Mouse (Mus musculus): Measurements from ENCODE around the gene Rrp36. TPM values are rescaled to one million over a fixed set of nuclear protein-coding genes. Genes with fewer than 3 reads are reported as not detected.
A peak's percentile ranks its signal among the peaks of the same experiment; 100 is the strongest.

The Rrp36 gene
- polyA plus RNA-seq, 1 experiment from 2014 or later: 50.8 TPM

DNA sequence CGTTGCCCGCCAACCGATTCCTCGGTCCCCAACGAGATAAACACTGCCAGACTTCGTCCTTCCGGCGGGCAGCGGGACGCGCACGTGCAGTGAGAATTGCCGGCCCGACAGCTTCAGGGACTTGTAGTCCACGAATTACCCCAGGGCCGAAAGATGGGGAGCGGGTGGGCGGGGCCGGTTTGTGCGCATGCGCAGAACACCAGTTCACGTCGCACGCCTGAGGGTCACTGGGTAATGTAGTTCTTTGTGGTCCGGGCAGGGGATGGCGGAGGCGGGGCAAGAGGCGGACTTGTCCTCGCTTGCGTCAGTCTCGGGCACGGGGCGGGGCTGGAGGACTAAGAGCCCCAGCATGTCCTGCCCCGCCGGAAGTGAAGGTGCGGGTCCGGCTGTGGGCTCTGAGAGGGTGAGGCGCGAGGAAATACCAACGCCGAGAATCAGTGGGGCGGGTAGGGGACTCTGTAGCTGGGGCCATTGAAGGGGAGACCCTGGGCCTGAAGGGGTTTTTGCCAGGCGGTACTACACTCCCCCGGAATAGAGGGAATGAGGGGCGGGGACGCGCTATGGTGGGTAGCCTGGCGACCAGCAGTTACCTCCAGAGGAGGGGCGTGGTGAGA, 6.7 kb upstream of the Rrp36 start, which contains the start of gene Klhdc3:
Gene Klhdc3 (minus strand): TSS at position 155 of the 614 bp plus-strand sequence.
- Histone ChIP-seq H3K36me3 (replicated peaks) (peaks cover 44% of the 10 kb centered on the region), H3K27me3 (replicated peaks) (no peaks in the 10 kb centered on the region), H3K9ac (peak within 1 kb of the TSS; percentile 71), H3K9me3 (no peaks in the 10 kb centered on the region), H3K4me3 (peak within 1 kb of the TSS; percentile 86), H3K27ac (peak within 1 kb of the TSS; percentile 90), H3K4me2 (peak within 1 kb of the TSS; percentile 81), H3K4me1 (peaks cover 29% of the 10 kb centered on the region)
- ATAC-seq (replicated peaks): peak; percentile 97
- under 1% methylated on average over 48 of the region's 49 CpGs for WGBS

DNA sequence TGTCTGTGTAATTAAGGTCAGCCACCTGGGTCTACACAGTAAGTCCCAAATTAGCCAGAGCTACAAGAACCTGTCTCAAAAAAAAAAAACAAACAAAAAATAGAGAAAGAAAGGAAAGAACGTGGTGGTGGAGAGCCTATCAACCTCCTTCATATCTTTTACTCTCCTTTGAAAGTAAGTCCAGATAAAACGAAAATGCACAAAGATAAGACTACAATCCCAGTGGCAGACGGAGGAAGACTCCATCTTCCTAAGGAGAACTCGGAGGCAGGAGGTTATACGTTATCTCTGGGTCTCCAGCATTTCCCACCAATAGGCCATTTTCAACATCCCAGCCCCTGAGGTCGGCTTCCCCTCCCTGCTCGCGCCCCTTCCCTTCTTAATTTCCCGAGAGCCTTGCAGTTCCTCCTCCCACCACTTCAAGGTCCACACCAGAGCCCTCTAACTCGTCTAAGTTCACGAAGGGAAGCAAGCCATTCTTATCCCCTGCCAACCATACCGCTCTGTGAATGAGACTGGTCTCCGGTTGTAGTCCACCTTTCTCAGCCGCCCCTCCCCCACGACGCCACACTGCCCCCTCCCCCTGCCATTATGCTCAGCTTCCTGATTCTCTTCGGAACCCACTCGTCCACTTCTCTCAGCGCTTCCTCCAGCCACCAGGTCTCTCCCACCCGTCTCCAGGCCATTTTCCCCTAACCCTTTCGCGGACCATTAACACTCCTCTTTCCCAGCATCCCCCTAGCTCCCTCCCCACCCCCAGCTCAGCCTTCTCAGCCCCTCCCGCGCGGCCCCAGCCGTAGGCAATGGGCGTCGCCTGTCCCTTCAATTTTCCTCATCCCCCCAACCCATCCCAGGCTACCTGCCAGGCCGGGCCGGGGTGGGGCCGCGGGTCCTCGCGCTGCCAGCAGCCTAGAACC, 5.9 kb upstream of the Rrp36 start:
- Histone ChIP-seq H3K9ac (peak overlapping the region; percentile 71), H3K4me2 (peak overlapping the region; percentile 81), H3K27ac (peak overlapping the region; percentile 90), H3K9me3 (no peaks in the 10 kb centered on the region), H3K27me3 (replicated peaks) (no peaks in the 10 kb centered on the region), H3K4me1 (peaks cover 29% of the 10 kb centered on the region), H3K4me3 (peak overlapping the region; percentile 86), H3K36me3 (replicated peaks) (peaks cover 41% of the 10 kb centered on the region)
- under 1% methylated on average over 34 of the region's 34 CpGs for WGBS
- ATAC-seq (replicated peaks): peak; percentile 25

DNA sequence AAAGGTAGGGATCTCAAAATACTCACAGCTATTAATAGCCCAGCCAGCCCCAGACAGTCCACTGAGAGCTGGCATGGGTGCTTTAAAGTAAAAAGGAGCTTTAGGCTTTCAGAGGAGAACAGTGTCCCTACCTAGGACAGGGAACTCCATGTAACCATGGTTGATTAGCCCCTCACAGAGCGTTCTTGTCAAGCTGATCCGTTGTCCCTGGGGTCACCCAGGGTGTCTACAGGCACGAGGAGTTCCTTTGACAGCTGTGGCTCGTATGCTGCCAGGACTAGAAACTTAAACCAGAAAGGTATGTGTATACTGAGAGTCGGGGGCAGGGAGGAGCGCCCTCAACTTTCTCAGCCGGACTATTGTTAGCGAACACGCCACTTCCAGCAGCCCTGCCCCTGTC, 4.8 kb upstream of the Rrp36 start:
- Histone ChIP-seq H3K4me1 (peaks cover 36% of the 10 kb centered on the region), H3K4me2 (peak overlapping the region; percentile 81), H3K4me3 (no peak overlapping the region), H3K27ac (no peak overlapping the region), H3K27me3 (replicated peaks) (no peaks in the 10 kb centered on the region), H3K36me3 (replicated peaks) (peaks cover 30% of the 10 kb centered on the region), H3K9ac (peak overlapping the region; percentile 71; the same call in 1 of the 2 replicates), H3K9me3 (no peaks in the 10 kb centered on the region)
- WGBS: 73% methylated on average over 9 of the region's 9 CpGs
- no peak for ATAC-seq (replicated peaks)

DNA sequence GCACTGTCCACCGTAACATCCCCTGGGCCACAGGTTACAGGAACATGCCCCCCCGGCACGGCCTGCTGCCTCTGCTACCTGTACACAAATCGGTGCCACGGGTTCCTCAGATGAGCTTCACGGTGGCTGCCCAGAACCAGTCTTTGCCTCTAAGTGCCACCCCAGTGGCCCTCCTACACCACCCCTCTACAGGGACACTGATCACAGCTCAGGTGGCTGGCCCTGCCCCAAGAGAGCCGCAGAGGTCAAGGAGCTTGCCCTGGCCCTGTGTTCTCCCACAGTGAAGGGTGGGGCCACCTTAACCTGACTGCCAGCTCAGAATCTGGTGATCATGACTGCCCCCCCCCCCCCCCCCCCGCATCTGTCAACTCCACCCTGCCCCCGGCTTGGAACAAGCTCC, 4.3 kb upstream of the Rrp36 start, which contains the start of gene Mea1:
Gene Mea1 (plus strand): TSS at position 378 of the 400 bp plus-strand sequence.
- H3K9ac ChIP-seq: peak within 1 kb of the TSS; percentile 71
- peak within 1 kb of the TSS; percentile 81 for H3K4me2 ChIP-seq
- H3K4me3 ChIP-seq: peak within 1 kb of the TSS; percentile 86
- ATAC-seq (replicated peaks): no peak
- peaks cover 25% of the 10 kb centered on the region for H3K36me3 ChIP-seq (replicated peaks)
- H3K27me3 ChIP-seq (replicated peaks): no peaks in the 10 kb centered on the region
- 88% methylated on average over 8 of the region's 9 CpGs for WGBS
- peaks cover 40% of the 10 kb centered on the region for H3K4me1 ChIP-seq
- 0 out of 2 replicates have a peak within 1 kb of the TSS, but pooled peaks have one; percentile 90 for H3K27ac ChIP-seq
- no peaks in the 10 kb centered on the region for H3K9me3 ChIP-seq

DNA sequence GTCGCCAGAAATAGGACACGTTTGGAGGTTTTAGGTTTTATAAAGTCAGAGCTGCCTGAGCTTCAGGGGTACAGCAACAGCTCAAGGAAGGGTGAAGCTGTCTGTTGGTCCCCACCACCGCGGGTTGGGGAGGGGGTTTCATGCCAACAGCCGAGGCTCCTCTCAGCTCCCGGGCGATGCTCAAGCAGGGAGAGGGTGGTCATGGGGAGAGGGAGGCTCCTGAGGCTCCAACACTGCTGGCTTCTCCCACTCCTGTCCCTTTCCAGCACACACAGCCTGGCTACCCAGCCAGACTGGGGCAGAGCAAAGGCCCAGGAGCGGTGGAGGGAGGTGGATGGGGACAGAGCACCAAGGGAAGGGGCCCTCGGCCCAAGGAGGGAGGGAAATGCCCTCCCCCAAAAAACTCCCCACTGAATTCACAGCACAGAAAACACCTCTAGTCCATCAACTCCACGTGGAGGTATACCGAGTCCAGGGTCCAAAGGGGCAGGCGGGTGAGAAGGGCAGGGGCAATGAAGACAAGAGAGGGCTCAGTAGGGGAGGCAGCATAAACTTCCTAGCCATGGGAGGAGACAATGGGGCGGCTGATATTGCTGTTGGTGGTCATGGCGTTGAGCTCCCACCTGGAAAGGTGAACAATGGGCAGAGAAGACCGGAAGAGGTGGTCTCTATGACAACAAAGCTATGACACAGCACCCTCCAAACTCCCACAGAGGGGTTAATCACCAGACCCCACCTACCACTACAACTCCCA, 555 bp upstream of the Rrp36 start:
- Histone ChIP-seq H3K4me3 (peak overlapping the region; percentile 71), H3K4me1 (peaks cover 32% of the 10 kb centered on the region), H3K9ac (peak overlapping the region; percentile 5), H3K27me3 (replicated peaks) (no peaks in the 10 kb centered on the region), H3K27ac (peak overlapping the region; percentile 65), H3K9me3 (no peaks in the 10 kb centered on the region), H3K4me2 (peak overlapping the region; percentile 78), H3K36me3 (replicated peaks) (peaks cover 27% of the 10 kb centered on the region)
- peak; percentile 48 for ATAC-seq (replicated peaks)
- WGBS: 18% methylated on average over 15 of the region's 15 CpGs

DNA sequence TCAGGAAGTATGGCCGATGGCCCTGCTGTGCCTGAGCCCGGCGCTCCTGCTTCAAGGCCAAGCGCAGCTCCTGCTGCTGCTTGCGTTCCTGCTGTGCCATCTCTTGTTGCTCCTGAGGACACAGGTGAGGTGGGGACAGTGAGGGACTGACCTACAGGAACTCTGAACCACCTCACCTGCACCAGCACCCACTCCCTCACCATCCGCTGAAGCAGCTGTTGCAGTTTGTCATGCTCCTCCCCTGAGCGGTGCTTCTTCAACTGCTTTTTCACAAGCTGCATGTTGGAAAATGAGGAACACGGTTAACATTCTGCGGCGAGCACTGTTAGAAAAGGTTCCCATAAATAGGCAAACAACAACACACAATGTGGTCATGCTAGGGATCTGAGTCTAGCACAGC, 4.2 kb downstream of the Rrp36 start:
- H3K9ac ChIP-seq: no peak overlapping the region
- no peak overlapping the region for H3K4me3 ChIP-seq
- no peak overlapping the region for H3K4me2 ChIP-seq
- H3K27ac ChIP-seq: no peak overlapping the region
- WGBS: 97% methylated on average over 10 of the region's 10 CpGs
- no peaks in the 10 kb centered on the region for H3K27me3 ChIP-seq (replicated peaks)
- no peak for ATAC-seq (replicated peaks)
- H3K9me3 ChIP-seq: no peaks in the 10 kb centered on the region
- peaks cover 29% of the 10 kb centered on the region for H3K36me3 ChIP-seq (replicated peaks)
- H3K4me1 ChIP-seq: peaks cover 16% of the 10 kb centered on the region

DNA sequence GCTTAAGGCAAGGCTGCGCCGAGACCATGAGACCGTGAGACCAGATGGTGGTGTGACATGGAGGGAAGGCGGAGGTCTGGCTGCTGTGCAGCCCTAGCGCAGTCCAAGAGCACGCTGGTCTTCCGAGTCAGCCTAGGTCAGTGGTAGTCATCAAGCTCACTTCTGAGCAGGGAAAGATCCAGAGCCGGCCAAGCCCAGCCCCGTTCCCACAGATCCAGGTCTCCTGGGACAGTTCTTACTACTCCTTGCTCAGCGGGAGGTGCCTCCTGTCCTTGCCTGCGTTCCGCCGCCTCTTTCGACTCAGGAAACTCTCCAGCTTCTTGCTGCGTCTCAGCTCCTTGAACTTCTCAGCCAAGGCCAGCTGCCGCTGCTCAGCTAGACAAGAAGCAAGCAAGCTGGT, 6.4 kb downstream of the Rrp36 start:
- Histone ChIP-seq H3K4me2 (no peak overlapping the region), H3K9ac (no peak overlapping the region), H3K27me3 (replicated peaks) (no peaks in the 10 kb centered on the region), H3K9me3 (no peaks in the 10 kb centered on the region), H3K27ac (no peak overlapping the region), H3K4me3 (no peak overlapping the region), H3K36me3 (replicated peaks) (peaks cover 48% of the 10 kb centered on the region), H3K4me1 (no peaks in the 10 kb centered on the region)
- no peak for ATAC-seq (replicated peaks)
- 94% methylated on average over 16 of the region's 16 CpGs for WGBS

DNA sequence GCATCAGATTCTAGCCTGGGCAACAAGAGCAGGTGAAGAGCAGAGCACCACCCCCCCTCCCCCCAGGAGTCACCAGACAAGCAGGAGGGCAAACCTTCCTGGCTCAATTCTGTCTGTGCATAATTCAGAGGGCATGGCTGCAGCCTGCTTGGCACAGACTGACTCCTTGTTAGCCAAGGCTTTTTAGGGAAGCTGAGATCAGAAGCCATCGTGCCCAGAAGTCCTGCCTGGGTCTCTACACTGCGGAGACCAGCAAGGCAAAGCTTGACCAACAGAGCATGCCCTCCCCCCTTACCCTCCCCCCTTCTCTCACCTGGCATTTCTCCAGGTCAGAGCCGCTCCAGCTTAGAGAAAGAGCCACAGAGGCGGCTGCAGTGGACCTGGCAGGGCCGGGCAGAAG, 11.4 kb downstream of the Rrp36 start:
- no peak for ATAC-seq (replicated peaks)
- peaks cover 71% of the 10 kb centered on the region for H3K36me3 ChIP-seq (replicated peaks)
- H3K4me3 ChIP-seq: no peak overlapping the region

DNA sequence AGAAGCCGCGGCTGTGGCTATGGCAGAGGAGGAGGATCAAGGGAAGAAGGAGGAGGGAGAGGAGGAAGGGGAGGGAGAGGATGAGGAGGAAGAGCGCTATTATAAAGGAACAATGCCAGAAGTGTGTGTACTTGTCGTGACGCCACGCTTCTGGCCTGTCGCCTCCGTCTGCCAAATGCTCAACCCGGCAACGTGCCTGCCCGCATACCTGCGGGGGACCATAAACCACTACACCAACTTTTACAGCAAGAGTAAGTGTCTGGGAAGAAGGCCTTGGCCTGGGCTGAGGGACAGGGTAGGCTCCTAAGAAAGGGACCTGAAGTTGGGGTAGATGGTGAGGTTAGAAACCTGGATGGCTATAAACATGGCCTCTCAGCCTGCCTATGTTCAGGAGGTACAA, 12.2 kb downstream of the Rrp36 start:
- Histone ChIP-seq H3K4me3 (no peak overlapping the region), H3K9me3 (no peaks in the 10 kb centered on the region), H3K4me1 (no peaks in the 10 kb centered on the region), H3K27me3 (replicated peaks) (no peaks in the 10 kb centered on the region), H3K9ac (no peak overlapping the region), H3K27ac (no peak overlapping the region), H3K4me2 (no peak overlapping the region), H3K36me3 (replicated peaks) (peaks cover 73% of the 10 kb centered on the region)
- WGBS: 91% methylated on average over 12 of the region's 12 CpGs
- ATAC-seq (replicated peaks): no peak

More for the DNA sequence above, 11.4 kb downstream of the Rrp36 start:
- Histone ChIP-seq H3K27ac (no peak overlapping the region), H3K4me2 (no peak overlapping the region), H3K27me3 (replicated peaks) (no peaks in the 10 kb centered on the region), H3K9me3 (no peaks in the 10 kb centered on the region), H3K9ac (no peak overlapping the region), H3K4me1 (no peaks in the 10 kb centered on the region)
- 88% methylated on average over 5 of the region's 5 CpGs for WGBS

DNA sequence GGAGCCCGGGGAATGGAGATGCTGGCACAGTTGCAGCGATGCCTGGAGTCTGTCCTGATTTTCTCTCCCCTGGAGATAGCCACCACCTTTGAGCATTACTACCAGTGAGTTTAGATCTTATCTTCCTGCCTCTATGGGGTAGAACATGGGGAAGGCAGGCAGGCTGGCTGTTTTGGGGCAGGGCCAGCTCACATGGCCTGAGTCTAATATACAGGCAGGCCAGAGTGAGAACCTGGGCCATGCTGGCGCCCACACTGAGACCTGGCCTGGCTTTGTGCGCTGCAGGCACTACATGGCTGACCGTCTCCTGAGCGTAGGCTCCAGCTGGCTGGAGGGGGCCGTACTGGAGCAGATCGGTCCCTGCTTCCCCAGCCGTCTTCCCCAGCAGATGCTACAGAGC, 12.8 kb downstream of the Rrp36 start:
- peaks cover 73% of the 10 kb centered on the region for H3K36me3 ChIP-seq (replicated peaks)
- 92% methylated on average over 9 of the region's 9 CpGs for WGBS
- no peaks in the 10 kb centered on the region for H3K4me1 ChIP-seq
- H3K4me2 ChIP-seq: no peak overlapping the region
- H3K27ac ChIP-seq: no peak overlapping the region
- ATAC-seq (replicated peaks): no peak
- H3K9me3 ChIP-seq: no peaks in the 10 kb centered on the region
- no peak overlapping the region for H3K9ac ChIP-seq
- H3K27me3 ChIP-seq (replicated peaks): no peaks in the 10 kb centered on the region
- H3K4me3 ChIP-seq: no peak overlapping the region

DNA sequence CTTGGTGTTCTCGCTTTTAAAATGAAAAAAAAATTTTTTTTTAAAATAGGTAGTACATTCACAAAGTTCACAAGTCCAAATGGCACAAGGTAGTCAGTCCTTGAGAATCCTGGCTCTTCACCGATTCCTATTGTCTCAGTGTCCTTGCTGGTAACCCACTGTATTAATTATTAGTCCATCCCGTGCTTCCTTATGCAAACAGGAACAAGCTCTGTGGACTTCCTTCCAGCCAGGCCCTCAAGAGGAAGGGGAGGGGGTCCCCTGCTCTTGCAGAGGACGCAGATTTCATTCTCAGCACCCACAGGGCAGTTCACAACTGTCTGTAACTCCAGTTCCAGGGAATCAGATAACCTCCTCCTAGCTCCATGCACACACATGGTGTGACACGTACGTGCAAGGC, 18.1 kb downstream of the Rrp36 start:
- Histone ChIP-seq H3K36me3 (replicated peaks) (peaks cover 65% of the 10 kb centered on the region), H3K27me3 (replicated peaks) (no peaks in the 10 kb centered on the region), H3K9me3 (no peaks in the 10 kb centered on the region), H3K4me3 (no peak overlapping the region), H3K27ac (no peak overlapping the region), H3K4me1 (peaks cover 23% of the 10 kb centered on the region), H3K9ac (no peak overlapping the region), H3K4me2 (no peak overlapping the region)
- WGBS: 89% methylated on average over 6 of the region's 6 CpGs
- ATAC-seq (replicated peaks): no peak
